Mouse (Mus musculus) hindbrain, embryonic 15.5 days (tissue): ENCODE data around the gene Ptpre. TPM values are rescaled to one million over a fixed set of nuclear protein-coding genes. Genes with fewer than 3 reads are reported as not detected.

Source experiments
- ATAC-seq: fragments of 200-750 bp; cut with Nextera tagmentation; 2 replicates; pipeline ENCODE4 v1.8.0; 2017; ENCODE audit warnings: low read depth, moderate number of reproducible peaks, moderate TSS enrichment; ENCODE audit not compliant: low FRiP score
- H3K27ac ChIP-seq: fragments of 300-500 bp; sonication (generic); replicated peaks from 2 replicates; pipeline ENCODE4 v1.5.1; 2015; ENCODE audit warnings: mild to moderate bottlenecking, inconsistent platforms
- H3K27me3 ChIP-seq: fragments of 300-500 bp; sonication (generic); 2 replicates; pipeline ENCODE4 v1.6.1; 2015; ENCODE audit warnings: control low read depth, inconsistent platforms
- H3K36me3 ChIP-seq: fragments of 300-500 bp; sonication (generic); 2 replicates; pipeline ENCODE4 v1.6.1; 2015; ENCODE audit warnings: control low read depth, inconsistent platforms
- H3K4me1 ChIP-seq: fragments of 300-500 bp; sonication (generic); replicated peaks from 2 replicates; pipeline ENCODE4 v1.6.1; 2015; ENCODE audit warnings: control low read depth, inconsistent platforms
- H3K4me2 ChIP-seq: fragments of 300-500 bp; sonication (generic); 2 replicates; pipeline ENCODE4 v1.6.1; 2015; ENCODE audit warnings: moderate library complexity, mild to moderate bottlenecking, inconsistent platforms
- H3K4me3 ChIP-seq: fragments of 300-500 bp; sonication (generic); 2 replicates; pipeline ENCODE4 v1.5.1; 2015; ENCODE audit warnings: mild to moderate bottlenecking, inconsistent platforms
- H3K9ac ChIP-seq: fragments of 300-500 bp; sonication (generic); 2 replicates; pipeline ENCODE4 v1.6.1; 2015; ENCODE audit warnings: inconsistent platforms
- H3K9me3 ChIP-seq: fragments of 300-500 bp; sonication (generic); 2 replicates; pipeline ENCODE4 v1.6.1; 2016; ENCODE audit warnings: control low read depth, inconsistent platforms
- WGBS: fragments of 180-500 bp; shearing (Covaris S2); methylation state at CpG from one replicate; pipeline ENCODE4 v1.1.7; 2015; 5-methylcytosine and 5-hydroxymethylcytosine counted together
- polyA plus RNA-seq: library from polyadenylated mRNA; unstranded; fragments of >200 nt; fragmentation: Nextera tagmentation; extraction: Ambion mirVana; gene quantifications from 2 replicates; pipeline ENCODE4 v1.2.1, GENCODE M21; 2015

Gene Ptpre
- polyA plus RNA-seq, 1 experiment from 2014 or later = 8.4 TPM

DNA sequence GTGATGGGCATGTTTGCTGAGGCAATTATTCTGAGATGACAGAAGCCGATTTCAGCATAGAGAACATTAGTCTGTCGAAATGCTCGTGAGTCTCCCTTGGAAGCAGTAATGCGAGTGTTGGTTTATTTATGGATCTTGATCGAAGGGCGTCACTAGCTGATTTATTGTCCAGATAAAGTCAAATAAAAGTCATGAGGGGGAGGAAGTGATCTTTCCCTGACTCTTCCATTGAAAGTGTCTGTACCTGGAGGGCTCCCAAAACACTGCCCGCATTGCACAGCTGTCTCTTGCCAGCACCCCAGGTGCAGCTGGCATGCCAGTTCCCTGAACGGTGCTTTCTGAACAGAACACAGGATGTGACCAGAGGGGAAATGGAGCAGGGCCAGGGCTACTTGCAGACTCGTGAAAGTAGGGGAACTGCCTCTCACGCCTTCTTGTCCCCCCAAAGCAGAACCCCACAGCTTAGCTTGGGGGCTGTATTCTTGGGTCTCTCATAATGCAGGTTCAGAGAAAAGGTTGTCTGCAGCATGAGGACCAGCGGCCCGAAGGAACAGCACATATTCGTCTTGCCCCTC is 100.2 kb downstream of the Ptpre start:
- H3K4me2 ChIP-seq = no peak overlapping the region
- no peak overlapping the region for H3K4me3 ChIP-seq
- ATAC-seq = no peak
- H3K4me1 ChIP-seq = peaks cover 47% of the 10 kb centered on the region
- 57% methylated on average over 13 of the region's 13 CpGs for WGBS
- no peaks in the 10 kb centered on the region for H3K9me3 ChIP-seq
- no peak overlapping the region for H3K27ac ChIP-seq
- no peak overlapping the region for H3K9ac ChIP-seq
- H3K27me3 ChIP-seq = no peaks in the 10 kb centered on the region
- H3K36me3 ChIP-seq = no peaks in the 10 kb centered on the region

DNA sequence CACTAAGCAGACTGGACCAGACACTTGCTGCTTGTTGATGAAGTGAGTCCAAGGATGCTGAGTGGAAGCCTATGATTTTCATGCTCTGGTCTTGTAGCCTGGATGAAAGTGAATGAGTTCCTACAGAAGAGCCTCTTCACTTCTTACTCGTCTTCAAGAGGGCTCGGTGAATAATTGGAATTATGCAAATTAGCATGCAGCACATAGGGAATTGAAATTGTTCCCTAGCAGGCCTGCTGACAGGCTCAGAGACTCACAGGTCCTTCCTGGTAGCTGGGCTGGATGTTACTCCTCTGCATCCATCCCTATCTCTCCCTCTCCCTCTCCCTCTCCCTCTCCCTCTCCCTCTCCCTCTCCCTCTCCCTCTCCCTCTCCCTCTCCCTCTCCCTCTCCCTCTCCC is 102.1 kb downstream of the Ptpre start:
- Histone ChIP-seq H3K4me3 (no peak overlapping the region), H3K9ac (no peak overlapping the region), H3K9me3 (no peaks in the 10 kb centered on the region), H3K27me3 (no peaks in the 10 kb centered on the region), H3K4me2 (no peak overlapping the region), H3K36me3 (no peaks in the 10 kb centered on the region), H3K27ac (no peak overlapping the region), H3K4me1 (peaks cover 44% of the 10 kb centered on the region)
- WGBS = 11% methylated on average over 2 of the region's 2 CpGs
- ATAC-seq = no peak

DNA sequence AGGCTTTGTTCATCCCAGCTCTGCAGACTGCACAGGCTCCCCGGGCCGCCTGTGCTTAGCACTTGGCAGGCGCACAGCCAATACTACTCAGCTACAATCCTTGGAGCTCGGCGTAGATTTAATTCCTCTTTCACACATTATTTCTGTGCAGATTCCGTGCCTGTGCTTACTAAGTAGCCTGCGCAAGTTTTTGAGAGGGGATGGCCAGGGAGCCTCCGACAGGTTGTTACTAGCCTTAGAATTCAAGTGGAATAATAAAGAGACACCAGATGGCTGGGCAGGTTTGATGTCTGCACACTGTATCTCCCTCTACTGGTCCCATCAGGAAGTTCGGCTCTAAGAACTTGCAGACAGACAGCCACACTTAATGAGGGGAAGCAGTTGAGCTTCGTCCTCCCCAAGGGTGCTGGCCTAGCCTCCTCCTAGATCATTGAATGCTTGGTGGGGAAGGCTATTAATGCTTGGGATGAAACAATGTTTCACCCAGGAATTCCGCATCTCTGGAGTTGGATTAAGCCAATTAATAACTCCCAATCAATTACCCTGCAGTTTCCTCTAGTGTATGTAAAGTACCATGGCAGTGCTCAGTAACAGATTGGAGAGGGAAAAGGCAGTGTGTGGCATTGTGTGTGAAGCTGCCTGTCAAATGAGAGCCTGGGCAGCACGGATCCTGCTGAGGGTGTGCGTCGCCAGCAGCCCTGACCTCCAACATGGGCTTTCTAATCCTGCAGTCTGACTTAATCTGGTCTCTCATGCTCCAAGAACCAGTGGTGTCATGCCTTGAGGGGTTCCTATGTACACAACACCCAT is 104.6 kb downstream of the Ptpre start:
- H3K9me3 ChIP-seq = no peaks in the 10 kb centered on the region
- no peaks in the 10 kb centered on the region for H3K36me3 ChIP-seq
- no peak overlapping the region for H3K4me3 ChIP-seq
- peak overlapping the region; percentile 29 for H3K4me2 ChIP-seq
- H3K27me3 ChIP-seq = no peaks in the 10 kb centered on the region
- peak overlapping the region; percentile 10; the same call in 1 of the 2 replicates for H3K27ac ChIP-seq
- H3K4me1 ChIP-seq = peaks cover 32% of the 10 kb centered on the region
- ATAC-seq = peak; percentile 46; the same call in 1 of the 2 replicates
- WGBS = 55% methylated on average over 14 of the region's 14 CpGs
- no peak overlapping the region for H3K9ac ChIP-seq

DNA sequence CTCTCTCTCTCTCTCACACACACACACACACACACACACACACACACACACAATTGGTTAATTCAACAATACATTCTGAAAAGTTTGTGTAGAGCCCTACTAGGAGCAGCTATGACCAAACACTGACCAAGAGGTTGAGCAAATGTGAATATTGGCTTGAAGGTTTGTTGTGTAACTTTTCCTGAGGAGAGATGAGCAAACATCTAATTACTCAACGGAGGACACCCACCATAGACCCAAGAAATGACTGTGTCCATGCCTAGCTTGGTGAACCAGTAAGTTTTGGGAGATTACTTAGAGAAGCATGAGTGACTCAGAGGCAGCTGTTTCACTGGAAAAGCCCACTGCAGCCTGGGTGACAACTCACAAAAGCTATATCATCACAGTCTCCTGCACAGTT is 107.2 kb downstream of the Ptpre start:
- Histone ChIP-seq H3K27me3 (no peaks in the 10 kb centered on the region), H3K9me3 (no peaks in the 10 kb centered on the region), H3K27ac (no peak overlapping the region), H3K4me2 (no peak overlapping the region), H3K9ac (no peak overlapping the region), H3K36me3 (no peaks in the 10 kb centered on the region), H3K4me1 (peaks cover 17% of the 10 kb centered on the region), H3K4me3 (no peak overlapping the region)
- ATAC-seq = no peak
- WGBS = 89% methylated on average over 1 of the region's 1 CpGs

DNA sequence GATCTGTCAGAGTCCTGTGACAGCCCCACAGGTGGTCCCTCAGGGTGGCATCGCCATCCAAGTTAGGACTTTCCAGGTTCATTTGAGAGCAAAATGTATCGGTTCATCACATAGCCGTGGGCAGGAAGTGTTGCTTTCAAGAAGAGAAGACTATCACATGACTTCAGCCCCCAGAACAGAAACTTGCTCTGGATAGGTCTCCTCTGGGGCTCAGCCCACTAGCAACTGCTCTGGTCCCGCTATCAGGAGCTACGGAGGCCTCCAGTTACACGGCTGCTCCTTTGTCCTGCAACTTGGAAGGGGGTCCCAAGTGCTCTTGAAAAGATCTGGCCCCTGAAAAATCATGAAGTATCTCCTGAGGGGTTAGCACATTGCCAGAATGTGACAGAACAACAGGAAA is 109.7 kb downstream of the Ptpre start:
- WGBS = 75% methylated on average over 6 of the region's 6 CpGs
- no peak for ATAC-seq
- no peaks in the 10 kb centered on the region for H3K9me3 ChIP-seq

DNA sequence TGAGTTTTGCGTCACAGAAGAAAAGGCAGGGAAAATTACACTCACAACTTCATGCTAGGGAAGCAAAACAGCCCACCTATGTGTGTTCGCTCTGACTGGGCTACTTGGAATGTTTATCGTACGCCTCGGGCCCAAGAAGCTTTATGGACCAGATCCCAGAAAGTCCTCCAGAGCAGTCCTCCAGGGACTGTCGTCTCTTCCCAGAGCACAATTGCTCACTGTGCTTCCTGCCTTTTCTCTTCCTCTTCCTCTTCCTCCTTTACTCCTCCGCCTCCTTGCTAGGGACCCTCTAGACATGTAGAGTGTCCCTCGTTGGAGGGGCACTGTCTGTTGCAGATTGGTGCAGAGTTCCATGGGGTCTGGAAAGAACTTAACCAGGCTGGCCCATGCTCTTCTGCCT is 111.5 kb downstream of the Ptpre start:
- H3K27ac ChIP-seq = no peak overlapping the region
- ATAC-seq = no peak
- no peak overlapping the region for H3K9ac ChIP-seq
- H3K27me3 ChIP-seq = no peaks in the 10 kb centered on the region
- H3K9me3 ChIP-seq = no peaks in the 10 kb centered on the region
- 88% methylated on average over 8 of the region's 8 CpGs for WGBS
- H3K4me2 ChIP-seq = no peak overlapping the region
- H3K4me3 ChIP-seq = no peak overlapping the region
- no peaks in the 10 kb centered on the region for H3K4me1 ChIP-seq
- H3K36me3 ChIP-seq = no peaks in the 10 kb centered on the region

More for the DNA sequence above, 109.7 kb downstream of the Ptpre start:
- no peak overlapping the region for H3K9ac ChIP-seq
- no peak overlapping the region for H3K4me2 ChIP-seq
- peaks cover 3% of the 10 kb centered on the region for H3K4me1 ChIP-seq
- no peak overlapping the region for H3K4me3 ChIP-seq
- no peaks in the 10 kb centered on the region for H3K36me3 ChIP-seq
- H3K27me3 ChIP-seq = no peaks in the 10 kb centered on the region
- H3K27ac ChIP-seq = no peak overlapping the region

DNA sequence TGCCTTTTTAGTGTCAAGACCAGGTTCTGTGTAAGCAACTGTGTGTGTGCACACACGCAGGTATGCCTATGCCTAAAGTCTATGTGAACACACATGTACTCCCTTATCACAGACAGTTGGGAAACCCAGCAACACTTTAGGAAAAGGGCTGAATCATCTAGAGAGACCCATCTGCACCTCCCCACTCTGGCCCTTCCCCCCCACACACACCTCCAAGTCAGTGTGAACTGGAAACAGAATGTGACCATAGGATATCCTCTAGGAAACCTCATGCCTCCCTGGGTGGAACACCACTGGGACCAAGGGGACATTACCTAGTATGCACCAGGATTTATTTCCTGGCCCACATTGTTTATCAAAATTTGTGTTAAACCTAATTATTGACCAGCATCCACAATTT is 112.0 kb downstream of the Ptpre start:
- Histone ChIP-seq H3K4me1 (no peaks in the 10 kb centered on the region), H3K9me3 (no peaks in the 10 kb centered on the region), H3K4me3 (no peak overlapping the region), H3K27me3 (no peaks in the 10 kb centered on the region), H3K36me3 (no peaks in the 10 kb centered on the region), H3K27ac (no peak overlapping the region), H3K4me2 (no peak overlapping the region), H3K9ac (no peak overlapping the region)
- ATAC-seq = no peak
- WGBS = 90% methylated on average over 1 of the region's 1 CpGs

DNA sequence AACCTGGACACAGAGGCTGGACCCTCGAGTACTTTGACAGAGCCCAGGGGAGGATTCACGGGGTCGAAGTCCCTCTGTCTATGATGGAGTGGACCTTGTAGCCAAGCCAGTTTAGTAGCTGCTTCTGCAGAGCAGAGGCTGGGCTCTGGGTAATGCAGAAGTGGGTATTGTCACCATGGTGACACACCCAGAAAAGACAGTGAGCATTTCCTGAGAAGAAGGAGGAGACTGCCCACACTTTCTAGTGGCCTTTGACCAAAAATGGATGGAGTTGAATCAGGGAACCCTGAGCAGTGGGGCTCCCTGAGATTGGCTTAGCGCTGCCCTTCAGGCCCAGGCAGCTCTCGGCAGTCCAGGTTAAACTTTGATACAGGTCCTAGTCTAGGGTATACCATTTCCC is 112.8 kb downstream of the Ptpre start:
- ATAC-seq = no peak

DNA sequence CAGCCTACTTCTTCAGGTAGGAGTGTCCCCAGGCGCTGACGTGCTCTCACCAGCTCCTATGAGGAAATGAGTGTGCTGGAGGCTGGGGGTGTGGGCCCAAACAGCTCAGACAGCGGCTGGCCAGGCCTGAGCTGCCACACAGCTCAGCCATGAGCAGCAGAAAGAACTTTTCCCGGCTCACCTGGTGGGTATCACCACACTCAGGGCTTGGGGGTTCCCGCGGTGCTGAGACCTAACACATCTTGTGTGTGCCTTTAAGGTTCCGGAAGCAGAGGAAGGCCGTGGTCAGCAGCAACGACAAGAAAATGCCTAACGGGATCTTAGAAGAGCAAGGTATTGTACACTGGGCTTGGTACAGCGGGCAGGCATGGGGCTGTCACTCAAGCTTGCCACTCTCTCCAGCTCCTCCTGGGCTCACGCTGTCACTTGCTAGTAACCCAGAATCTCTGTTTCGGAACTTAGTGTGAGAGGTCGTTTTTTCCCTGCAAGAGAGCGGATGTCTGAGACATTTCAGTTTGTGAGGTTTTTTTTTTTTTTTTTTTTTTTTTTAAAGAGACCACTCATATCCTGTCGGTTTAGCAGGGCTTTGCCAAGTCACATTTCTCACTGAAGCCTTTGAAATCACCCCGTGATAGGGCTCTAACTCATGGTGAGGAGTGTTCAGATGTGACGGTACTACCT is 114.7 kb downstream of the Ptpre start:
- Histone ChIP-seq H3K9ac (no peak overlapping the region), H3K4me3 (no peak overlapping the region), H3K27me3 (no peaks in the 10 kb centered on the region), H3K4me2 (peak overlapping the region; percentile 9; the same call in 1 of the 2 replicates), H3K27ac (no peak overlapping the region), H3K9me3 (no peaks in the 10 kb centered on the region), H3K4me1 (no peaks in the 10 kb centered on the region), H3K36me3 (no peaks in the 10 kb centered on the region)
- WGBS = 65% methylated on average over 18 of the region's 18 CpGs
- no peak for ATAC-seq

More for the DNA sequence above, 112.8 kb downstream of the Ptpre start:
- Histone ChIP-seq H3K4me1 (no peaks in the 10 kb centered on the region), H3K9ac (no peak overlapping the region), H3K4me2 (no peak overlapping the region), H3K27me3 (no peaks in the 10 kb centered on the region), H3K9me3 (no peaks in the 10 kb centered on the region), H3K27ac (no peak overlapping the region), H3K36me3 (no peaks in the 10 kb centered on the region), H3K4me3 (no peak overlapping the region)
- WGBS = 89% methylated on average over 5 of the region's 5 CpGs

DNA sequence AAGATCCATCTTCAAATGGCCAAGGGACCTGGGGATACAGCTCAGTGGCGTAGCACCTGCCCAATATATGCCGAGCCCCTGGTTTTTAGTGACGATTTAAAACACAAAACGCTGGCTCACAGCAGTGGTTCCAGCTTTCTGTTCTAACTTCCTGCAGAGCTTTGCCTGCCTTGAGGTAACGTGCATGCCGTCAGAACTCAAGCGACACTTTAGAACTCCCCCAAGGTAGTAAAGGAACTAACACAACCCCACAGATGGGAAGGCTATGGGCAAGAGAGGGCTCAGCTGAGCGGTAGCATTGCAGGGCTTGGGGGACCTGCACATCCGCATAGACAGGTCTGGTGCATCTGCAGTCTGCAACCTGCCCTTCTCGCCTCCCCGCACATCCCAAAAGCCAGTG is 115.5 kb downstream of the Ptpre start:
- Histone ChIP-seq H3K9ac (no peak overlapping the region), H3K4me2 (no peak overlapping the region), H3K4me1 (no peaks in the 10 kb centered on the region), H3K36me3 (no peaks in the 10 kb centered on the region), H3K9me3 (no peaks in the 10 kb centered on the region), H3K27me3 (no peaks in the 10 kb centered on the region), H3K27ac (no peak overlapping the region), H3K4me3 (no peak overlapping the region)
- ATAC-seq = no peak
- WGBS = 65% methylated on average over 11 of the region's 11 CpGs

DNA sequence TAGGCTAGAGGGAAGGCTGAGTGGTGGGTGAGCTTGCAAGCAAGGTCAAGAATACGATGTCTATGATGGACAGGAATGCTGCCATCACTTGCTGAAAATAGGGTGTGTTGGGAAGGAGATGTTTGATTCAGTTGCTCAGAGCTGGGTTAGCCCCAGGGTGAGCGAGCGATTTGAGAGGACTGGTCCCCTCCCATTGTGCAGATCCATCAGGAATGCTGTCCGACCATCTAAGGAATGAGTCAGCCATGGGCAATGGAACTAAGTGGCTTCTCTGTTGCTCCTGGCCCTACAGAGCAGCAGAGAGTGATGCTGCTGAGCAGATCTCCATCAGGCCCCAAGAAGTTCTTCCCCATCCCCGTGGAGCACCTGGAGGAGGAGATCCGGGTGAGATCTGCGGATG is 116.3 kb downstream of the Ptpre start:
- H3K9me3 ChIP-seq = no peaks in the 10 kb centered on the region
- no peak overlapping the region for H3K9ac ChIP-seq
- no peak for ATAC-seq
- H3K36me3 ChIP-seq = no peaks in the 10 kb centered on the region
- no peak overlapping the region for H3K4me2 ChIP-seq
- H3K4me1 ChIP-seq = no peaks in the 10 kb centered on the region
- H3K27me3 ChIP-seq = no peaks in the 10 kb centered on the region
- no peak overlapping the region for H3K4me3 ChIP-seq
- whole genome bisulfite sequencing = 89% methylated on average over 7 of the region's 7 CpGs
- no peak overlapping the region for H3K27ac ChIP-seq

DNA sequence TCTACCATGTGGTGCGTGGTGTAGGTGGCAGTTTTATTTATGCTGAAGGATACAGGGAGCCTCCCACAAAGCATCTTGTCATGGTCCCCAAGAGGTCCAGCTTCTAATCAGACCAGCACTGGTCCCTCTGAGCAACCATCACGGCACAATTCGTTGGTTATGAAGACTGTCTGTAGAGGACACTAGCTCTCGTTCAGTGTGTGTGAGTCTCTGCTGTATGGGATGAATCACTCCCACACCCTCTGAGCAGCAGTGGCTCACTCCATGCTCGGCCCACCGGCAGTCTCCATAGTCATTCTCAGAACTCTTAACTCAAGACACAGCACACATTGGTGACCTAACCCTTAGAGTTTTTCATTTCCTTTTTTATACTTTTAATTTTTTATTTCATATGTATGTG is 117.0 kb downstream of the Ptpre start:
- Histone ChIP-seq H3K4me3 (no peak overlapping the region), H3K27me3 (no peaks in the 10 kb centered on the region), H3K9ac (no peak overlapping the region), H3K4me1 (no peaks in the 10 kb centered on the region), H3K4me2 (no peak overlapping the region), H3K27ac (no peak overlapping the region), H3K36me3 (no peaks in the 10 kb centered on the region), H3K9me3 (no peaks in the 10 kb centered on the region)
- 89% methylated on average over 6 of the region's 6 CpGs for WGBS
- no peak for ATAC-seq
